Mouse (Mus musculus) spleen, embryonic (tissue): Measurements from ENCODE around the gene Mob3b.

Source experiments
- CTCF ChIA-PET: fragments of 350-600 bp; sonication (Branson Sonifier 250); formaldehyde crosslinking; loops from one replicate; lab custom pipeline; 2022; lab: Charles Lee

Mob3b gene

DNA sequence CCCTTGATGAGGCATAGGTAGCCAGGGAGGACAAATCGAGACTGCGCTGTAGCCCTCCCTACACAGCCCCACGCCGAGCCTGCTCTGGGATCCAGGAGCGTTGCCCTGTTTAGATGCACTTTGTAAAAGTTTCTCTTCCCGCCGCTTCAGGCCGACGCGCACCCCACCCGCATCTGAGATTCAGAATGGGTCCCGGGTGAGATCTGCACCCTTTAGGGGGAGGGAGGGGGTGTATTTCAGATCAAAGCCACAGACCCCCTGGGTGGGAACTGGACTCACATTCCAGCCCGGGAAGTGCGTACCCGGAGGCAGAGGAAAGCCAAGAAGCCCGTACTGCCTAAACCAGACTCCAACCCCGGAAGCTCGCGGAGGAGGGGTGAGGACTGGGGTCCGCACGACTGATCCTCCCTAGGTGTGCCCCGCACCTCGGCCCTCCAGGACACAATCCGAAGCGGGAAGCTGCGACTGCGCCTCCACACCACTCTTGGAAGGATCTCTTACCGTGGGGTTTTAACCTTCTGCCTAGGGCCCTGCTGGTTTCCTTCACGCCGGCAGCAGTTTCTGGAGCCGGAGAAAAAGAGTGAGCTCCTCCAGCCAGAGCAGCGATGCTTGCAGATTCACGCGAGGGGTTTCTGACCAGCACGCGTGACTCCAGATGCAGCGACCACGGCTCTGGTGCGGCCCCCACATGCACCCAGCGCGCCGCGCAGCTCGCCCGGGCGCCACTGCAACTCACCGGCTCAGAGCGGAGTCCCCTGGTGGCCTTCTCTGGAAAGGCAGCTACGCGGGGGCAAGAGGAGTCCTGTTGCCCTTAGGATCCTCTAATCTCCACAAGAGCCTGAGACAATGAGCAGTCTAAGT lies at the start of gene Mob3b:
Gene Mob3b, minus strand, starts transcription at position 734 of the 861 bp plus-strand sequence.
- CTCF ChIA-PET: interaction anchor here (0.6 to 0.9 kb wide), 2 partner anchors 11 to 37 kb away, joined by 3 to 4 read pairs; no protein-coding TSS in a partner anchor

DNA sequence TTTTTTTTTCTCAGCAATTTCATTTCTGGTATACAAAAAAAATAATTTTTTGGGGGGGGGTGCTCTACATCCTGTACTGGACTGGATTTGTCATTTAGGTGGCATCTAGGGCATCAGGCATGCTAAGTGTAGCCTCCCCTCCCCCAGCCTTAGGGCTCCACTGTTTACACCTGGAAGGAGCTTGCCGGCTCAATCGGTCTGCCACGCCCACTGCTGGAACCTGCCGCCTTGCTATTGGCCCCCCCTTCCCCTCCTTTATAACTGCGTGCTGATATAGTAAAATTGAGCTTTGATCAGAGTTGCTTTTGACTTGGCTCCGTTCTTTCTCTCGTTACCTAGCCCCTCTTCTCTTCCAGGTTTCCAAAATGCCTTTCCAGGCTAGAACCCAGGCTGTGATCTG lies 47.4 kb upstream of the Mob3b start:
- CTCF ChIA-PET: no interaction called here

DNA sequence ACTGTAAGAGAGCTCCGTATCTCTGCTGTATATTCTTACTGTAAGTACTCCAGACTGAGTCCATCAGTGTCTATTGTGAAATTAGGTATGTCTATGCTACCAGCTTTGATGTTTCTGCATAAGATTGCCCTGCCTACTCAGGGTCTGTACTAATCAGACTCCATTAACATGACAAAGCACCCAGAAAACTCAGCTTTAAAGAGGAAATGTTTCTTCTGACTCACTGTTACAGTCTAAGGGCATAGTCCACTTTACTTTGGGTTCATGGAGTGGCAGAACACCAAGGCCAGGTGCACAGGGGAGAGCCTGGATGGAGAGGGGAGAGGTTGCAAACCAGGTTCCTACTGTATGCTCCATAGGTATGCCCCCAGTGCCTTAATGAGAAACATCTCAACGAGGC lies 46.4 kb upstream of the Mob3b start:
- CTCF ChIA-PET: no interaction called here

DNA sequence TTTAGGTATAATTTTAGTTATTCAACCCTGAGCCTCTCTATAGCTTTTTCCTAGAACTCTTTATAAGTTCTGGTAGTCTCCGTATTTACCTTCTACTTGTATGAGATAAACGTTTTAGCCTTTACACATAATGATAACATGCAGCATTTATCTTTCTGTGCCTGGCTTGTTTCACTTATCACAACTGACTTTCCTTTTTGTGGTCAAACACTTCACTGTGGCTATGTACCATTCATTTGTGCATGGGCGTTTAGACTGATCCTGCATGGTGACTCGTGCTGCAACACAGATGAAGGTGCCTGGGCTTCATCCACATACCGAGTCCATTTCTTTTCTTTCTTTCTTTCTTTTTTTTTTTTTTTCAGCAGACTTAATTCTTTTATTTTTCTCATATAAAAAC lies 44.4 kb upstream of the Mob3b start:
- CTCF ChIA-PET: no interaction called here

DNA sequence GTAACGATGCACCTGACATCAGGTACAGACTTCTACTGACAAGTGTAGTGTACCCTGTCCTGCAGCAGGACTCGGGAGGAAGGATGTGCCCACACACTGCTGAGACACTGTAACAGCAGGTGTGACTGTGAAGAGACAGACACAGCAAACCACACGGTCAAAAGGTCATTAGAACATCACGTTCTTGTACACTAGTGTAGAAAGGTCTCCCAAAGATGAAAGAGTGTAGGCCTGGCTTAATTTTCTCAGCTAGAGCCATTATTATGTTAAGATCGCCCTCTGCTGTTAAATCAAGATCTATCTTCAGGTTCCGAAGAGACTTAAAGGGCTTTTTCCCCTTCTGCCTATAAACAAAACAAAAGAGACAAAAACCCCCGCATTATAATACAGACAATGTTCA lies 35.4 kb upstream of the Mob3b start:
- CTCF ChIA-PET: no interaction called here

DNA sequence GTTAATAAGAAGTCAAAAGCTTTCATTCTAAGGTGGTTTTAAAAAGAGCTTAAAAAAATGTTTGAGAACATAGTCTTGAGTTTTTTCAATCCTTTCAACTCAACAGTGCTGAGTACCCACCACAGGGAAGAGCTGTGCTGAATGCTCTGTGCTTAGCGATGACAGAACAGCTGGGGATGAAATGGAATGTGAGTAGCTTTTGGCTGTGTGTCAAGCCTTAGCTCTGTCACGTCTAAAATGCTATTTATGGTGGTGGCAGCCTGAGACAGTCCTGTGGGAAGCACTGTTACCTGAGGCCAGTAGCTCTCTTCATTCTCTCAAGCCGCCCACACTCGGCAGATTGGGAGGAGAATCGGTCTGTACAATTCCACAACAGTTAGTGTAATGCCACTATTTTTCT lies 32.5 kb upstream of the Mob3b start:
- CTCF ChIA-PET: interaction anchor here (0.8 kb wide), 1 partner anchor 16 kb away, joined by 3 read pairs; no protein-coding TSS in a partner anchor

DNA sequence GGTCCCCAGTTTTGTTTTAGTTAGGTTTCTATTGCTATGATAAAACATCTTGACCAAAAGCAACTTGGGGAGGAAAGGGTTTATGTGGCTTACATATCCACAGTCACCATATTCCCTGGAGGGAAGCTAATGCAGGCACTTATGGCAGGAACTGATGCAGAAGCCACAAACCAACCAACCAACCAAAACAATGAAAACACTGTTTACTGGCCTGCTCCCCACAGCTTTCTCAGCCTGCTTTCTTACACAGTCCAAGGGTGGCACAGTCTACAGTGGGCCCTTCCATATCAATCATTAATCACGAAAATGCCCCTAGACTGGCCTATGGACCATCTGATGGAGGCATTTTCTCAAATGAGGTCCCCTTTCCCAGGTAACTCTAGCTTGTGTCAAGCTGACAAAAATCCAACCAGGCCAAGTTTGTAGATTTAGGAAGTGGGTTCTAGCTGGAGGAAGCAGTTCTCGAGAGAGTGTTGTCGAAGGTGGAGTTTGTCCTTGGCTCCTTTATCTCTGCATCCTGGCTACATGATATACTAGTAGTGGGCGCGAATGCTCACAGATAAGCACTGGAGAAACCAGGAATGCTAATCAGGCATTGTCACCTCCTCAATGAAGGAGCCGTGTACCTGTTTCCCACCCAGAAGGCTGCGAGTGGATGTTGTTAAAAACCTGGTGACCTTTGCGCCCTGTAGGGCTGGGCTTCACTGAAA lies 30.5 kb upstream of the Mob3b start:
- CTCF ChIA-PET: interaction anchor here (0.6 kb wide), 1 partner anchor 361 kb away, joined by 13 read pairs; no protein-coding TSS in a partner anchor

DNA sequence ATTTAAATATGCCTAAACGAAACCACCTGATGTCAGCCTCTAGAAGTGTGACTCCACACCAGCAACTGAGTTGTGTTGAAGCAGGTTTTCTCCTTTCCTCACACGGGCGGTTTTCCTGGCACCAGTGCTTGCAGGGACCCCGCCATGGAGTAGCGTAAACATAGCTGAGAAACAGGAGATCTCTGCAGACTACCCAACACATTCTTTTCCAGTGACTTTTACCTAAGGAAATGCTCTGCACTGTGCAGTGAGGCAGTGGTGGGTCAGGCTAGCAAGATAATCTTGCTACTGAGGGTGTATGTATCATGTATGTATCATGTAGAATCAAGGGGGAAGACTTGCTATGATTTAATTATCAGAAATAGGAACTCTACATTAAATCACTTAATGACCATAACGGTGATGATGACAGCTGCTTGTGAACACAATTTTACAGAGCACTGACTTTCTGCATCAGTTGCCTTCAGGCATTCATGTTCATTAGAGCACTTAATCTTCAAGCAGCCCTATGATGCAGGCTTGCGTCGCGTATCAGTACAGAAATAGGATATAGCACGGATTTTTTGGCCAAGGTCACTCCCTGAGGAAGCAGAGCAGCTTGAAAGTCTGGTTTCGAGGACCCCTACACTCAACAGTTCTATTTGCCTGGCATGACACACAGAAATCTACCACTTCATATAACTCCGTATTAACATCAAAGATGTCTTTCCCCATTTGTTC lies 20.8 kb upstream of the Mob3b start:
- CTCF ChIA-PET: no interaction called here

DNA sequence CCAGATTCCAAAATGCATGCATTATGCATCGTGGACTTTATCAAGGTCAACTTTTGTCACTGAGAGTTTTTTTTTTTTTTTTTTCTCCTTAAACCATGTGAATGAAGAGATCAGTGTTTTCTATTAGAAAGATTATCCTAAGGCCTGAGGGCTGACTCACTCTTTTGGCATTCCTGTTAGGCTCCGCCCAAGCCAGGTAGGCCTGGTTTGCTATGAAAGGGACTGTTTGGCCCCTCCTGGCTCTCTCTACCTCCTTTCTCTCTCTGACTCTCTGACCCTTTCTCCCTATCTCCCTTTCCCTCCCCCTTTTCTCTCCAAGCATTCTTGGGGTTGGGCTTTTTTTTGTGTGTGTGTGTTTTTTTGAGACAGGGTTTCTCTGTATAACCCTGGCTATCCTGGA lies 18.3 kb upstream of the Mob3b start:
- CTCF ChIA-PET: no interaction called here

DNA sequence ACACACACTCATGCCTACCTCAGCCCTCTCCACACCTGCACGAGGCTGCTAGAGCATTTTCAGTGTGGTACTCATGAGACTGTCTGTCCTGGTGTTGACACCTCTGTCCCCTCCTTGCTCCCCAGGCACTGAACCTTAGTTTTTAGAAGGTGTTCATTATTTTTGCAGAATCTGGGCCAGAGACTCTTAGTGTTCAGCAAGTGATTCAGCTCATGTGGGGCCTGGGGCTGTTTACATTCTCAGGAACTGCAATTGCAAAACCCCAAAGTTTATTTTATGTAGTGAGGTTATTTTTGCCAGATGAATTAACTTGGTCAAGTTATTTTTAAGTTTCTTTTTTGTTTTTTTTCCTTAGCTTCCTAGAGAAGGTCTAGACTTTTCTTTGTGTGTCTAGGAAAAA lies 16.3 kb upstream of the Mob3b start:
- CTCF ChIA-PET: interaction anchor here (1.2 kb wide), 1 partner anchor 16 kb away, joined by 3 read pairs; no protein-coding TSS in a partner anchor

DNA sequence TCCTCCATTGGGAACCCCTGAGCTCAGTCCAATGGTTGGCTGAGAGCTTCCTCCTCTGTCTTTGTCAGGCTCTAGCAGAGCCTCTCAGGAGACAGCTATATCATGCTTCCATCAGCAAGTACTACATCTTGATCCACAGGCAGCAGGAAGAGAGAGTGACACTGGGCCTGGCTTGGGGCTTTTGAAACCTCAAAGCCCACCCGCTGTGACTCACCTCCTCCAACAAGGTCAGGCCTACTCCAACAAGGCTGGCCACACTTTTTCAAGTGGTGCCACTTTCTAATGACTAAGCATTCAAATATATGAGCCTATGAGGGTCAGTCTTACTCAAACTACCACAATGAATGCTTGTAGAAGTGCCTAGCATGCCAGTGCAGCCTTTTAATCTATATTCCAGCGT lies 15.2 kb upstream of the Mob3b start:
- CTCF ChIA-PET: no interaction called here

DNA sequence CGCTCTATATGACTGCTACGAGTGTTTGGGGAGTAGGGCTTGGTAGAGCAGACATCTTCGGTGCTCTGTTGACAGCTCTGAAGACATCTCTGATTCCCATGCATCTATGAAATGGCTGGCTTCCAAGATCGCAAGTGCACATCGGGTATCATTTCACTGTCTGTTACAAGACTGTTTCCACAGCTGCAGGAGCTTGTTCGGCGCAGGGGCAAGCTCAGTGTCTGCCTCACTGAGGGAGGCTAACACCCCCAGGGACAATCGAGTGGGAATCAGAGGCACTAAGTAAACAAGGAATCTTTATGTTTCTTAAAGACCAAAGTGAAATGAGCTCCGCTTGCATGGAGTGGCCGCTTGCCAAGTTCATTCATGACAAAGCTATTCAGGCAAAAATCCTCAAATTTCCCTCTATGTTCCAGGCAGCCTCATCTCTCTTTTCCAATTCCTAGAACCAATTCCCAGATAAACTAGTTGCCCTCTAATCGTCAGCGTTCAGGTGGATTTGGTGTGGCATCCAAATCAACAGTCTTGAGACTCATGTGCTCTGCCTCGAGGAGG lies 12.4 kb upstream of the Mob3b start:
- CTCF ChIA-PET: no interaction called here

DNA sequence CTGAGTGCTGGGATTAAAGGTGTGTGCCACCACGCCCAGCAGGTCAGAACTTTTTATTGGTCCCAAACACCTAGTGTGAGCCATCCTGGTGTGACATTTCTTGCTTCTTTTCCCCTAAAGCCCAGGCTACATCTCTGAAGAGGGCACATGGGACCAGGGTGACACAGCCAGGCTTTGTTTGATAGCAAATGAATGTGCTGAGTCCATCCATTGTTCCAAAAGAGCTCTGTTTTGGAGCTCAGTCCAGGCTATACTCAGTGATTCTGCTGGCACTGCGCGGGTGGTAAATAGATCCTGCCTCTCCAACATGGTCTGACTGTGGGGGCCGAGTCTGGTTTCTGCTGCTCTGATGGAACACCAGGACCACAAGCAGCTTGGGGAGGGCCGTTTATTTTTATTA lies 10.6 kb upstream of the Mob3b start:
- CTCF ChIA-PET: no interaction called here

DNA sequence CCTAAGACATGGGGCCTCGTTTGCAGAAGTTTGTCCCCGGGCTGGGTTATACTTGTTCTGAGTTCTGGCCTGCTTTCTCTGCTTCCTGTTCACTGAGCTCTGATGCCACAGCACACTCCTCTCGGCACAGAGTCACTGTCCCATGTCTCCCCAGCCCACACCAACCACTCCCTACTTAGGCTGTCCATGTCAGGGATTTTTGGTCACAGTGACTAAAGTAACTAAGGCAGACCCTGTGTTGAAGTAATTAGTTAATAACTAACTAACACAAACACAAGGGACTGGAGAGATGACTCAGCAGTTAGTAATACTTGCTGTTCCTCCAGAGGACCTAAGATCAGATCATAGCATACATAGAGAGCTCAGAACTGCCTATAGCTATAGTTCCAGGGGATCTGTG lies 8.7 kb upstream of the Mob3b start:
- CTCF ChIA-PET: interaction anchor here (1.2 kb wide), 1 partner anchor 22 kb away, joined by 4 read pairs; no protein-coding TSS in a partner anchor

DNA sequence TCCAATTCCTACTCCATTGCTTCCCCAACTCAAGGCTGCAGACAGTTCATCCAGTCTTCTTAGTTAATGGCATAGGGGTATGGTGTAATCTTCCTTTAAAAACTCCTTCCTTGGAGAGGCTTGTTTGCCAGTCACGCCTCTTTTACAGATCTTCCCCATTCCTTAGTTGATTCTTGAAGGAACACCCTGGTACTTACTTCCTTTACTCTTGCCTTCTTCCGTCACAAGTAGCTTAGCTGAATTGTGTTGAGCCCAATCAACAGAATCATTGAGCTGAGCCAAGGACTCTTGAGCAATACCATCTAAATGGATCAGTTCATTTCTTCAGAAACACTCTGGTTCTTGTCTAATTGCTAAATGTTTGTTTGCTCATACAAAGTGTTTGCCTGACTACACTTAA lies 8.0 kb upstream of the Mob3b start:
- CTCF ChIA-PET: interaction anchor here (1.2 kb wide), 1 partner anchor 22 kb away, joined by 4 read pairs; no protein-coding TSS in a partner anchor

DNA sequence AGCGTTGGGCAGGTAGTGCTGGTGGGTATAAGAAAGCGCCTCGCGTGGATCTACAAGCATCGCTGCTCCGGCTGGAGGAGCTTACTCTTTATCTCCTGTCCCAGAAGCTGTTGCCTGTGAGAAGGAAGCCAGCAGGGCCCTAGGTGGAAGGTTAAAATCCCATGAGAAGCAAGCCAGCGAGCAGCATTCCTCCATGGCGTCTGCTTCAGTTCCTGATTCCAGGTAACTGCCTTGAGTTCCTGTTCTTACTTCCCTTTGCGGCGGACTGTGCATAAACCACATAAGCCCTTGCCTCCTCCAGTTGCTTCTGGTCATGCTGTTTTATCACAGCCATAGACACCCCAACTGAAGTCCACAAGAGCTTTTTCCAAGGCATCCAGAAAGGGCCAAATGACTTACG lies 531 bp upstream of the Mob3b start:
- CTCF ChIA-PET: interaction anchor here (0.9 kb wide), 1 partner anchor 36 kb away, joined by 4 read pairs; no protein-coding TSS in a partner anchor

DNA sequence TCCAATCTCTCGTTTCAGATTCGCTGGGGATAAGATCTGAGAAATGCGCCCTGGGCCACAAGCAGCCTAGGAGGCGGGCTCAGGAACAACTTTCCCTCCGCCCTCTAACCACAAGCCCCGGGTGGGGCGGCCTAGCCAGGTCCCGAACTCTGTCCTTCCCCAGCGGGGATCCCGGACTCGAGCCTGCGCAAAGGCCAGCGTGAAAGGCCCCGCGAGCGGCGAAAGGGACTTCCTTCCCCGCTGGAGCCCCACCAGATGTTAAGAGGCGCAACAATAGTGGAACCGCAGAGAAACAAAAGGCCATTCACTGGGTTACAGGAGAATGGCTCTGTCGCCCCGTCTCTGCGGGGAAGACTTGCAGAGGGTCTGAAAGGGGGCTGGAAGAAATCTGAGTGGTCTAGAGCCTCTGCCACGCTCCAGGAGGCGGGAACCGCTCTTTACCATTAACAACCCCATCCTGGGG lies 1.1 kb downstream of the Mob3b start:
- CTCF ChIA-PET: no interaction called here

DNA sequence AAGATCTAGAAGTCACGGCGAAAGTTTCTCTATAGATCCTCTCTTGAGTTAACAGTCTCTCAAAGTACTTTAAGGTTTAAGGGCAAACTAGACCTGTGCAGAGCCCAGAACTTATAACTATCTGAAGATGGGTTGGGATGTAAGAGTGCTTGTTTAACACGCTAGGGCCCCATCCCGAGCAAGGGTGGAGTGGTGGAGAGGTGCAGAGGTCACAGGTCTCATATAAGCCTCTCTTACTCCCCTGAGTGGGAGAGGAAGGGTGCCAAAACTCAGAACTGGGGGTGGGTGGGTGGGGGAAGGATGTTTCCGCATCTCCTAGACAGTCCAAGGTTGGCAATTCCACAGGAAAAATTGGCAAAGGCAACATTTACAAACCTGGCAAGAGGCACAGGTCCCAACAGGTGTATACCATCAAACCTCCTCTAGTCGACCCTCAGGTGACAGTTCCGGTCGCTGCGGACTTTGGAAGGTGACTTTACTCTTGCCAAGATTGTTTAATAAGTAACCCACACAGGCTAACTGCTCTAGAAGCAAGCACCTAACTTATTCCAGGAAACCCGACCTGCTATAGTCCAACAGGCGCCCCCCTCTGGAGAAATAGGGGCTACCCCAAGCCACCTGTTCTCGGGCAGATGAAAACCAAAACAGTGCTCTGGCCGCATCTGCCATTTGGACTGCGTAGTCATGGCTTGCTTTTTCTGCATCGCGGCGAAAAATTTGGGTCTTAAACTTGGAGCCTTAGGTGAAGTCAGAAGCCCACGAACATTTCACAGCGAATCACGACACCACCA lies 2.0 kb downstream of the Mob3b start:
- CTCF ChIA-PET: no interaction called here

DNA sequence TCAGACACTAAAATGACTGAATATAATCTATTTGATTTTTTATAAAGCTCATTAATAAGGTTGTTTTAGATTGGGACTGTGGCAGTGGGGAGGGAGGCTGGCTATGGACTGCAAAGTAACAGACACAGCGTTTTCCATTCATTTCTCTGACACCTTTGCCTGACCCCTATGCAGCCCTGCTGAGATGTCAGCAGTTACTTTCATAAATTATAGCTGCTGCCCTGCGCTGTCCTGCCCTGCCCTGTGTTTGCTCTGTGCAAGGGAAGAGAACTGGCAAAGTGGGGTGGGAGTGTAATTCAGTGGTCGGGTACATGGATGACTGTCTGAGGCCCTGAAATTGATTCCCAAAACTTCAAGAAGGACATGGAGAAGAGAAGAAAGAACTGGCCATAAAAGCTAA lies 3.2 kb downstream of the Mob3b start:
- CTCF ChIA-PET: interaction anchor here (0.5 kb wide), 1 partner anchor 29 kb away, joined by 3 read pairs; no protein-coding TSS in a partner anchor

DNA sequence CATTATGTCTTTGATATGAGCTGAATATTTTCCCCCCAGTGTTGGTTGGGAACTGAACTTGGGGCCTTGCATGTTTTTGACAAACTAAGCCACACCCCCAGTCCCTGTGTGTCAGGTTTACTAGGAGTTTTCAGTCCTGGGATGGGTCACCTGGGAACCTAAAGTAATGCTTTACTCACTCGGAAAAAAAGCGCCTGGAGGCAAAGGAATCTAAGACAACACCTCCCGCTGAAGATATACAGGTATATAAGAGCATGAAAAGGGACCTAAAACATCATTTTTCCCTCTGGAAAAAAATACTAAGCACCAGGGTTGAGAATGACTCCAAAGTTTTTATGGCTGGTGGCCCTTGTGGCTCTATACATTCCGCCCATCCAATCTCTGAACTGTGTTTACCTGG lies 5.5 kb downstream of the Mob3b start, which contains the start of gene Ifnk:
Gene Ifnk, plus strand, starts transcription at position 301 of the 400 bp plus-strand sequence.
- CTCF ChIA-PET: no interaction called here
